Mouse (Mus musculus) frontal cortex, adult 2 months (tissue): ENCODE results near the gene Psd4. TPM values are rescaled to one million over a fixed set of nuclear protein-coding genes. Genes with fewer than 3 reads are reported as not detected.

Experiments
- DNase-seq, 2 experiments: peaks; one replicate each; pipeline ENCODE4 v3.0.0; 2022; ENCODE audit warnings: low spot score in 1 of 2; ENCODE audit errors: extremely low spot score in 1 of 2
- polyA plus RNA-seq: library from polyadenylated mRNA; depleted of rRNA; stranded (reverse); fragments of >200 nt; gene quantifications from 2 replicates; pipeline ENCODE4 v1.2.3, GENCODE M21; 2012; rRNA removed

Gene Psd4
- 0.74 and 1.5 TPM in 2 replicates for polyA plus RNA-seq

DNA sequence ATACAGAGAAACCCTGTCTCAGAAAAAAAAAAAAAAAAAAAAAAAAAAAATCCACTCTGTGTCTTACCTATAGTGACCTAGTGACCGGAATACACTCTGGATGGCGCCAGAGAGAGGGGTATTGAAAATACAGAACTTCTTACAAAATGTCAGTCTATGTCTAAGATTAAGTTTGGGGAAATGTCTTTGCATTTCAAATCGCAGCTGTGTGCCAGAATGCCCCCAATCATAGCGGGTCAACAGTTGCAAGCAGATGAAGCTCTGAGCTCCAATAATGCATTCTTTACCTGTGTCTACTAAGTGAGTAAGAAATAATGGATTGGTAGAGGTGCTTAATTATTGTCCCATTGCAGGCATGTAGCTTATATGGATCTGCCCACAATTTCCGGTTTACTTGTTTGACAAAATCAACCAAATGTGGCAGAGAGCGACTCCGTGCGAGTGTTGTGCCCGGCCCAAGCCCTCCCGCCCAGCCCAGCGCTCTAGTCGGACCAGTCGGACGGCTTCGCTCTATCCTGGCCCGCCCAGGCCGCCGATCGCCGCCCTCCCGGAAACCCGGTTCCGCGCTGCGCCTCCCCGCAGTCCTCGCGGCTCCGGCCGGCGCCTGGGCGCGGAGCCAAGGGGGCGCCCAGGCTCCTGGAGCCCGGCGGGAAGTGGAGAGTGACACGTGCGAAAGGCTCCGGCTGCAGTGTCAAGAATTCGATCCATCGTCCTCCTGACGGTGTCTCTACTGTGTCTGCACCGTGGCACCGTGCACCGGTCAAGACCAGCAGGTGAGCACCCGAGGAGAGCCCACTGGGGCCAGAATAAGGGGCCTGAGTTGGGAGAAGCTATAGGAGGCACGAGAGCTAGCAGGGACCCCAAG is at the start of gene Psd4:
Gene Psd4 (plus strand): TSS at position 551 of the 865 bp plus-strand sequence.
- no peak for DNase-seq

DNA sequence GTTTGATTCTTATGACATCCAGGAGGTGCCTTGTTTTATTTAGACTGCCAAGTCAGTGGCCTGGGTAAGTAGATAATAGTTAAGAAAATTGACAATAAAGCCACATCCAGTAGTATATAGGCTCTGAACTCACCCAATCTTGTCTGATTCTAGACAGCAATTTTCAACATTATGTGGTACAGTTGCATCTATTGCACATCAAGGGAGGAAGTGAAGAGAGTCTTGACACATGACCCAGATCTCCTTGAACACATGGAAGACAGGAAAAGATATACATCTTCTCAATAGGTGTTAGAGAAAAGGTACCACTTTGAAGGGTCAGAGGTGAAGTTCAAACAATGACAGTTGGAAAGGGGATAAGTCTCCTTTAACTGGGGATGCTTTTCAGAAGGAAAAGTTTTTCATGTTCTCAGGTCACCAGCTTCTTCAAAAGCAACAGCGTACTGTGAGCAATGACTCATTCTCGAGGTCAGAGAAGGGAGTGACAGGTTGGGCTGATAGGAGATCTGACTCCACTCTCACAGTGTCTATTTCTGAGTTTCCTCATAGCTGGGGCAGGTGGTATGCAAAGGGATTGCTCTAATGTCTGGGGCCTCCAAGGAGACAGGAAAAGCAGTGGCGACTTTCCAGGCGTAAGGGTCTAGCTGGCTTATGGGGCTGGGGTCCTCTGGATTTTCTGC is 49.3 kb upstream of the Psd4 start:
- no peak for DNase-seq

DNA sequence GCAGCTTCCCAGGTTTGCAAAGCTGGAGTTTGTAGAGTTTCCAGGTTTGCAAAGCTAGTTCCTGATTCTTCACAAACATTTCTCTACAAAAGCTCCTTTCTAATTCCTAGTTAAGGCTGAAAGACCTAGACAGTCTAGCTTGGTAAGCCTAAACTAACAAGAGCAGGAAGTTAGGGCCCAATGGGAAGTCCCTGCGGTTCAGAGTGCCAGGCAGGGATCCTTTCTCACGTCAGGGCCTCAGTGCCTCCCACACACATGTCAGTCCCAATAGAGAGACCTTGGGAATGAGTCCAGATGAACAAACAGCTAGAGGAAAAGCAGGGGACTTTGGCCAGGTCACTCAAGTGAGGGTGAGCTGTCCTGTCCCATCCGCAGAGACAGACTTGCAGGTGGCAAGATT is 32.0 kb upstream of the Psd4 start:
- no peak for DNase-seq

DNA sequence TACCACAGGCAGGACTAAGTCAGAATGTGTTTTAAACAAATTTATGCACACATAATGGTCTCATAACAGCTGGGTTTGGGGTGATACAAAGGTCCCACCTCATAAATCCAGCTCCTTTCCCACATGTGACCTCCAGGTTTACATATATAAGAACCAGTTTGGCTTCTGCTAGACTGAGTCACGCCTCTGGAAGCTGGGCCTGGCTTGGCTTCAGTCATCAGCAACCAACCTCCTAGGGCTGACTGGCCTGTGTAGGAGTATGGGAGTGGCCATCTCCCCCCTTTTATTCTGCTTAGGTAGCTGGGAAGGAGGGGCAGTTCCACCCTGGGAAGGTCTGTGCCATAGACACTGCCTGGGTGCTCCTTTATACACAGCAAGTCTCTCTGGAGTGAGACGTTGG is 30.8 kb upstream of the Psd4 start, which contains the start of gene Il1rn:
Gene Il1rn (plus strand): TSS at position 309 of the 400 bp plus-strand sequence.
- no peak for DNase-seq

DNA sequence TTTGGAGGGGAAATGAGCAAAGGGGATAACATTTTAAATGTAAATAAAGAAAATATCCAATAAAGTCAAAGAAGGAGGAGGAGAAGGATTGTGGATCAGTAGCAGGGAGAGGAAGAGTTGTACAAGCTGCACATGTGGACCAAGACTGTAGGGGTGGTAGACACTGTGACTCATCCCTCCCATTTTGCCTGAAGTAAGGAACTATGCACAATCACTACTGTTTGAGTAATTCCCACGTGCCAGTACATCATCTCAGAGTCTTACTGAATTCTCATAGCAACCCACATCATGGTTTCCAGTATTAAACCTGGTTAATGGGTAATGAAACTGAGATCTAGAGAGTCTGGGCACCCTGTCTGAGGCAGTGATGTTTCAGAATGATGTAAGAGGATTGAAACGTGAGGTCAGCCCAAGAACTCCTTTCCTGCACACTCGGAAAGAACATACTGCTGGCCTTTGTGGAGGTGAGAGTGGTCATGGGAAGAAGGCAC is 25.9 kb upstream of the Psd4 start:
- DNase-seq = no peak

DNA sequence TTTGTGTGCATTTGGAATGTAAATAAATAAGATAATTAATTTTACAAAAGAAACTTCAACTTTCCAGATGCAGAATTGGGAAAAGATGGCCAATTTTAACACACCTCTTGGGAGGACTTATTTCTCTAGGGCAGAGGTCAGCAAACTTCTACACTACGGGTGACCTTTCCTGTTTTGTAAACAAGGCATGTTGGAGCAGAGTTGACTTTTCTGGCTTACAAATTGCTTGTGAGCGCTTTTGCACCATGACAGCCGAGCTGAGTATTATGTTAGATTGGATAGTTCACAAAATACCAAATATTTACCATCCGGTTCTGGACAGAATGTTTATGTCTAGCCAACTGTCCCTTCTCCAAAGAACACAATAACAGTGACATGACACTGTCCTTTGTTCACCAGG is 22.8 kb upstream of the Psd4 start:
- DNase-seq = no peak

DNA sequence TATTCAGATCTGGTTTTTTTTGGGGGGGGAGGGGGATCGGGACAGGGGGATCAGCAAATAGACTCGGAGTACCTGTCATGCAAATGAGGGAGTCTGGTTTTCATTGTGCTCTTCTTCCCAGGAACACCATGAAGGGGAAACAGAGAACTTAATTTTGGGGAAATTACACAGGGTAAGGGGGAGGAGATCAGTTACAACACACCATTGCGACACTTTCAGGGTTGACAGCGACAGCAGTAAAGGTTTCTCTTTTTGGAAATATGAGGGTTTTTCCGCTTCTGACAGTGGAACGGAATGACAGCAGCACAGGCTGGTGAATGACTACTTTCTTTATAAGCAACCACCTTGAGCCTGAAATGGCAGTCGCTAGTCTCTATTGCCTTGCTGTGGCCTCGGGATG is 22.3 kb upstream of the Psd4 start:
- no peak for DNase-seq

DNA sequence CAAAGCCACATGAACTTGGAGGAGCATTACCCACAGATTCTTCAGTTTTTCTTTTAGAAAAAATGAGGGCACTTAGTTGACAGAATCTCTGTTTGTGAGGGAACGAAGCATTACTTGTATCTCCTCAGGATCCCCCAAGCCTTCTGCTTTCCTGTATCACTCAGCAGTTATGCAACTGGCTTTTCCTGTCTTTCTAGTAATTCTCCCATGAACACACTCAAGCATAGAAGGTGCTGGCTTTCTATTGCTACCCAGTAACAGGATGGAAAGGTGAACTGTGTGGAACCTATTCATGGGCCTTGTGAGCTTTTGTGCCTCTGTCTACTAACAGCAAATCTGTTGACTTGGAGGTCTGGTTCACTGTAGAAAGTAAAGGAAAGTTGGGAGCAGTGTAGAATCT is 19.5 kb upstream of the Psd4 start:
- no peak for DNase-seq

DNA sequence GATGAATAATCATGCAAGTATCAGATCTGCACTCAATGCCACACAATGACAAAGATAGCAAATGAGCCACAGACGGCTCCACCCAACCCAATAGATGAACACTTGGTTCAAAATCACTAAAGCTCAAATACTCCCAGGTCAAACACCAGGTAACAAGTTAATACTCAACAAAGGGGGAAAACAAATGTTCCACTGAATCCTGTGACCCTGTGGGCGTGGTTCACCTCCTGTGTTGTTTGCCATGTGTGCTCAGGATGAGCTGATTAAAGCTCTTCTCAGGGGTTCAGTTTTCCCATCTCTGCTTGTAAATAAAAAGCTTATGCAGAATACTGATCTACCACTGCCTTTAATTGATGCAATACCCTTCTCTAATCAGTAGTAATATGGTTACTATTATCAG is 16.2 kb upstream of the Psd4 start:
- DNase-seq = no peak

DNA sequence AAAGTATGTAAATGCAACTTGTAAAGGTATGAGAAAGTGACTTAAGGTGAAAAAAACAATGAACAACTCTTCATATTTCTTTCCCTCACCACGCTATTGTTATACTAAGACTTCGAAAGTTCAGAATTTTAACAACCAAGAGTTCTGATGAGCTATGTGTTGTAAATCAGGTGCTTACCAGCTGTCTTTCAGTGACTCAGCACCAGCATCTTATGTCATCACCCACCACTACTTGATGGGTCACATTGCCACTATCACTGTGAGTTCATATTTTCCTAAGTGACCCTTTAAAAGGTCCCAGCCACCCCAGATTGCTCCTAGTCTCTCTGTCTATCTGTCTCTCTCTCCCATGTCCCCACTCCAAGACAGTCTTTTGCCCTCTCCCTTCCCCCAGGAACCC is 14.3 kb upstream of the Psd4 start:
- no peak for DNase-seq

DNA sequence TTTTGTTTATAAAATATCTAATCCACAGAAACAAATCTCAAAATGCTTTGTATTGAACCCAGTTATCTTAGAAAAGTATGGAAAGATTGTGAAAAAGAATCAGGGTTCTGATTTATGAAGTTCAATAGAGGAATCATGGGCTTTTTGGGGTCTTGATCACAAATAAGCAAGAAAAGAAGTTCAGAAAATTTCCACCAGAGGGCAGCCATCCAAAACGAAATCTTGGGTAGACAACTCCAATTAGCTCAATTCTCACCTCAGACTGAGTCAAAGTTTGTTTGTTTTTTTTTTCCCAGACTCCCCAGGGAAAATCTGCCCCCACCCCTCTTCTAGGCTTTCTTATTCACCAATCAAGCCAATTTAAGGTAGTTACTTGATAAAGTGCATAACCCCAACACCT is 9.7 kb upstream of the Psd4 start:
- peak in 1 of 2 experiments; percentile 68 for DNase-seq

DNA sequence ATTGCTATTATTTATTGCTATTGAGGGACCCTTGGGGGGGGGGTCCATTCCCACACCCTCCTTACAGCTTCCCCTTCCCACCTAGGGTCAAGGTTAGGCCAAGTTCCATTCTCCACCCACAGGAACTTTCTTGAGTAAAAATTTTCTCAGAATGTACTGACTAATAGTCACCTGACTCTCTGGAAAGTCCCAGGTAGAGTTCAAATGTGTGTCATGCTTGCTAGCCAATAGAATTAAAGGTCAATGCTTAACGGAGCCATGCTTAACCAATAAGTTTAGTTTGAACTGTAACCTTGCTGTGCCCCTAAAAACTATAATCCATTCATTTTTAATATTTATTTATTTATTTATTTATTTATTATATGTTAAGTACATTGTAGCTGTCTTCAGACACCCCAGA is 8.0 kb upstream of the Psd4 start:
- DNase-seq = no peak

DNA sequence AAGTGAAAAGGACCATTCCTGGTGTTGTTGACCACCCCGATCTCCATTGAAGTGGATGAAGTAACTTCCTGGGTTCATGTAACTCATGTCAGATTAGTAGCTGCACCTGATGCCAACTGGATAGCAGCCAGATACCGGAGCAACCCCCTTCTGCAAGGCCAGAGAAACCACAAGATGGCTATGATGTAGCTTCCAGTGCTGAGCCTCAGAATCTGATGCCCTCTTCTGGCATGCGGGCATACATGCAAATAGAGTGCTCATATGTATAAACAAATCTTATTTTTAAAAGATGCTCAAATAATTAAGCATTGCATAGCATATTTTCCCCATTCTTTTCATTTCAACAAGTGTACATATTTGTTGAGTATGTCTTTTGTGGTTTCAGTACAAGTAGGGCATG is 3.6 kb upstream of the Psd4 start:
- DNase-seq = no peak

DNA sequence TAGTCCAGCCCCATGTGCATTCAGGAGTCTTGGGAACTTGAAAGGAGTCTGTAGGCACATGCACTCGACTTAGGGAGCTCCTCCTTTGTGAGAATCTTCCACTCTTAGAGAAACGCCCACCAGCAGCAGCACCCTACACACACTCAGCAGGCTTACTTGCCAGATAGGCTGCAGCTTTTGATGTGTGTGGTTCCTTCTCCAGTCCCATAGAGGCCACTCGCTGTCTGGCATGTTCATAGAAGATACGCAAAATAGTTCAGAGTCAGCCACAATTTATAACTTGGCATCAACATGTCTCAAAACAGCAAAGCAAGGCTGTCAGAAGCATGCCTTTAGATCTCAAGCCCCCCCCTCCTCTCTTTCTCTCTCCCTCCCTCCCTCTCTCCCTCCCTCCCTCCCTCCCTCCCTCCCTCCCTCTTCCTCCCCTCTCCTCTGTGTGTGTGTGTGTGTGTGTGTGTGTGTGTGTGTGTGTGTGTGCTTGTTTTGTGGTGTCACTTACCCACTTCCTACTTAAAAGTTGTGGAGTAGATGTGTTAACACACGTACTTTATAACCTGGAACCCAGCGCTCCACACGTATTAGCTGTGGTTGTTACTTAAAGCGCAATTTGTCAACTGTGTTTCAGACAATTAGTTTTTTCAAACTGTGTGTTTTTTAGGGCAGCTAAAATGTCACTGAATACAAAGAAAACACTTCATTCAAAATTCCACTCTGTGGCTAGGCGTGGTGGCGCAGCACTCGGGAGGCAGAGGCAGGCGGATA is 985 bp upstream of the Psd4 start:
- no peak for DNase-seq

DNA sequence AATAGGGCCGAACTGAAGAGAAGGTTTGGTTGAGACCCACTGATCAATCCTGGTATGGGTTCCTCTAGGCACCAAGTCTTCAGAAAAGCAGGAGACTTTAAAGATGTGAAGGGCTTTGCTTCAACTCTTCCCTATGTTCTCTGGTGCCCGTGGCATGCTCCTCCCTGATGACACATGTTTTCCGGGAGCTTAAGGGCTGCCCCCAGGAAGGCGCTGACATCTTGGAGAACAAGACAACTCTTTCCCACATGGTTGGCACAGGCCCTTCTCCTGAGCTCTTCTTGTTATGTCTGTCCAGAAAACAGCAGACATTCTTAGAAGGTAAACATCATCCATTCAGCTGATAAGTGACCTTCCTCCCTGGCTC is 498 bp downstream of the Psd4 start:
- no peak for DNase-seq

DNA sequence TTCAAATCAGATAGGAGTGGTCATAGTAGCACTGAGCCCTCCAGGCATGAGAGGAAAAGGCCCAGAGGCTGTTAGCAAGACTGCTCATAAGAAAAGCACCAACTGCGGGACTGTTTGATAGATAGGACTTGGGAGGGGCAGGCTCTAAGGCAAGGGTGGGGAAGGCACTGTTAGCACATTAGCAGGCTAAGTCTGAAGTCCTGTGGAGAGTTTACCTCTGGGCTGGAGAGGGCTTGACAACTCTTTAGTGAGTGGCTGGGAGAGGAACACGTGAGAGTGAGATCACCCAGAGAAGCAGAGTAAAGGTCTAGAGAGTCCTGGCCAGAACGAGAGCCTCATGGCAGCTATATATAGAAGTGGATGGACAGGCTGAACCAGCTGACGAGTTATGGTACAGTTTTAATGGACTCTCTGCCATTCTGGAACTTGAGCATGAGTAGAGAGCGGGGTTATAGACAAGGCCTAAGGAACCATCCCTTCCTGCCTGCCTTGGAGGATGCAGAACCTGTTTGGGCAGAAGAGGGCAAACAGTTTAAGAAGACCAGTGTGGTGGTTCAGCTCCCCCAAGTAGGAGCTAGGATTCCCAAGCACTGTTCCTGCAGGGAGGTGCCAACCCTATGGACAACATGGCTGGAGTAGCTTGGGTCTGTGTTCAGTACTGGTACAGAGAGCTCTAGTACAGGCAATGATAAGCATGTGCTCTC is 11.5 kb downstream of the Psd4 start:
- no peak for DNase-seq

DNA sequence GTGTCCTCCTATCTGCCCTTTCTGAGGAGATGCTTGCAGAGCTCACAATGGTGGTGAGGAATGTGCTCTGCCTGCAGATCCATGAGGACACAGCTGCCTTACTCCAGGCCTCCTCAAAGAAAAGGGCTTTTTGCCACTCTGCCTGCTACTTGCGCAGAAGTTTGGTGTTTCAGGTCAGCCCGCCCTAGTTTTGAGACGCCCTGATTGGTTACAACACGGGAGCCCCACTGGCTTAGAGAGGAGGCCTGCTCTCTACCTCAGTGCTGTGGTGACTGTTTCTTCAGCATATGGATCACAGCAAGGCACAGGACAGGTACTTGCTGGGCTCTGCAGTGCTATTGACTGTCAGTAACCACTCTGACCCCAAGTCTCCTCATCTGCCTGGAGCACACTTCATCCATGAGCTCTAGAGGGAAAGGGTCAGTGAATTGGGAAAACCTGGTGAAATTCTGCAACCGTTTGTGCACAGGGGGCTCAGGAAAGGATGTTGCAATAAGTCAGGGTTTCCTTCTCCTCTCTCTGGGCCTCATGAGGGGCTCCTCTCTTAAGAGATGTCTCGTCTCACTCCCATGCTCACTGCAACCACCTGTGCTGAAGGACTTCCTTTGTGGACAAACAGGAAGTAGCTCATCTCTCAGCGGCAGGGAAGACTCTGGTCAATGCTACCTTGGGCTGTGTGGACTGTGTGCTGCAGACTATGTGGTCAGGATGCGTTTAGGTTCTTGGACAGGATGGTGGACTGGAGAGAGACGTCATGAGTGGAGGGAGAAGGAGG is 15.3 kb downstream of the Psd4 start:
- no peak for DNase-seq

DNA sequence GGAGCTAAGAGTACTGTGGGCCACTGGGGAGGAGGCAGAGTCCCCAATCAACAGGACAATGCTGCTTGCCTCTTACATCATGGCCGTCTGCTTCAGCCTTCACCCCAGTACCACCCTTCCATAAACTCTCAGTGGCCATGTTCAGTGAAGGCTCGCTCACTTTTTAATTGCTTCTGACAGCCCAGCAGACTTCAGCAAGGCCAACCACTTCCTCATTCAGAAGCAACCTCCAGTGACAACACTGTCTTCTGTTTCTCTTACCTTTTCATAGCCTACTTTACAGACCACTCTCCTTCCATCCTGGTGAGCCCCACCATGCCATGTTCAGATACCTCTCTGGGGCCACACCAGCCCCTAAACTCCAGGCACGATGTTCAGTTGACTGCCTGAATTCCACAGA is 16.3 kb downstream of the Psd4 start:
- DNase-seq = no peak

DNA sequence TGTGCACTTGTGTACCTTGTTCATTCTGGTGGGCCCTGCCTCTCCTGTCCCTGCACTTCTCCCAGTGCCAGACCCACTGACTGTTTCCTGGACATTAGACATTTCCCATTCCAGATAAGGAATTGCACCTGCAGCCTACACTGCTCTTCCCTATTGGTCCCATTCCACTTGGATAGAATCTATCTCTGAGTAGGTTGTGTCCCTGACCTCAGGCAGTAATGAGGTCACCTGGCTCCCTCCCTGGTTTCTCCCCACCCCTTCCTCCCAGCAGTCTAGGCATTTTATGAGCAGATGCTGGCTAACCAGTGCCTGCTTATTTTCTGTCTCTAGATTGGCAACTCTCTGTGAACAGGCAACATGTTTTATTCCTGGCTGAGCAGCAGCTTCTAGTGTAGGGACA is 17.0 kb downstream of the Psd4 start:
- no peak for DNase-seq
